Mouse (Mus musculus) v-Abl transformed pro-B cells (cell line): ENCODE results near the gene D1Ertd622e.
"Not testable (repeated sequence)": the region's sequence is repeated elsewhere in the genome, so short reads cannot be mapped to it uniquely, and the experiment has no call there.

Source experiments
- in situ Hi-C, 2 experiments: fragments of 400-800 bp; cut with MboI; formaldehyde crosslinking; loops; one replicate each; pipeline ENCODE4 v1.15.1; 2025; ENCODE audit not compliant: unreplicated experiment in 2 of 2

D1Ertd622e gene

DNA sequence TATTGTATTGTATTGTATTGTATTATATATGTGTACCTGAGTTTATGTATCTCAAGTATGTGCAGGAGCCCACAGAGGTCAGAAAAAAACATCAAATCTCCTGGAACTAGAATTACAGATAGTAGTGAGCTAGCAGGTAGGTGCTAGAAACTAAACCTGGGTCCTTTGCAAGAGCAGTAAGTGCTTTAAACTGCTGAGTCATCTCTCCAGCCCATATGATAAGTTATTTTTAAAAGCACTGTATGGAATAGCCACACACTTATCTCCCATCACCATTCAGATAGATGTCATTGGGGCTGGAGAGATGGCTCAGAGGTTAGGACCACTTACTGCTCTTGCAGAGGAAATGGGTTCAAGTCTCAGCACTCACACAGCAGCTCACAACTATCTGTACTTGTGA lies 76.8 kb downstream of the D1Ertd622e start:
- in situ Hi-C loops, result no loop called here

DNA sequence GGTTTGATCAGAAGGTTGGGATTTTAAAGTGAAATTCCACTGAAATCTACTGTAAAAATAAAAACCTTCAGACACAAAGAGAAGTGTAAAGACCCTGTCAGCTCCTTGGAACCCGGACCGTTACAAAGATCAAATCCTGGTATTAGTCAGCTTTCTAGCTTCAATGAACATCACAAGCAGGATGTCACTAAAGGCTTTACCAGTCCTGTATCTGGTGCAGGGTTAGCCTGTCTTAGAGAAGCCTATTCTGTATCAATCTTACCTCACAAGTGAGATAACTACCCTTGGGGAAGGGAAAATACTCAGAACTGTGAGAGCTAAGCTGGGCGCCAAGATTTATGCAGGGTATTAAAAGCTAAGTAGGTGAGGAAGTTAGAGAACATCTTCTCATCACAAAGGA lies 77.7 kb downstream of the D1Ertd622e start:
- in situ Hi-C loops, result no loop called here

DNA sequence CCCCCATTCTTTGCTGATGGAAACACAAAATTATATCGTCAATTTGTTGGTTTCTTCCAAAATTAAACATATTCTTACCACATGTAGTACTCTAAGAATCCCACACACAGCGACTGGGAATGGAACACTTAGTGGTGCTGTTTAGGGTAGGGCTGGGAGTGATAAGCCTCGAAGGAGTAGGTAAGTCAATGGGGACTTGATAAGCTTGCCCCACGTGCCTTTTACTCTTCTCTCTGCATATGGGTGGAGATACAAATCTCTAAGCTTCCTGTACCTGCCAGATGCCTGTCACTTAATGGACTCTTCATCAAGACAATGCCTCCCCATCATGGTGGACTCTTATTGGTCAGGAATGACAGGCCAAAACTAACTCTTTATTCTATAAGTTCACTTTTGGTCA lies 78.8 kb downstream of the D1Ertd622e start:
- in situ Hi-C loops, result no loop called here

DNA sequence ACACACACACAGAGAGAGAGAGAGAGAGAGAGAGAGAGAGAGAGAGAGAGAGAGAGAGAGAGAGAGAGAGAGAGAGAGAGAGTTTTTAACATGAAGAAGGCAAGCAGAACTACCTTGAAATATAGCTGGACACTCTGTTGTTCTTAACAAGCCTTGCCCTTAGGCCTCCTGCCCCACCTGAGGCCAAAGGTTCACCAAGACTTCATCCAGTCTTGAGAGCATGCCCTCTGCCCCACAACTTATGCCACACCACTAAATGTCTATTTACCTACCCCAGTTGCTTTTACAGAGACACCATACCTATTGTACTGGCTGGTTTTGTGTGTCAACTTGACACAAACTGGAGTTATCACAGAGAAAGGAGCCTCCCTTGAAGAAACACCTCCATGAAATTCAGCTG lies 81.2 kb downstream of the D1Ertd622e start:
- in situ Hi-C loops, result not testable (repeated sequence)

- in situ Hi-C loops, result no loop called here
Measured at GRCm38 (mm10) chr1:97580270-97580669, 81.6 kb downstream of the D1Ertd622e start.

DNA sequence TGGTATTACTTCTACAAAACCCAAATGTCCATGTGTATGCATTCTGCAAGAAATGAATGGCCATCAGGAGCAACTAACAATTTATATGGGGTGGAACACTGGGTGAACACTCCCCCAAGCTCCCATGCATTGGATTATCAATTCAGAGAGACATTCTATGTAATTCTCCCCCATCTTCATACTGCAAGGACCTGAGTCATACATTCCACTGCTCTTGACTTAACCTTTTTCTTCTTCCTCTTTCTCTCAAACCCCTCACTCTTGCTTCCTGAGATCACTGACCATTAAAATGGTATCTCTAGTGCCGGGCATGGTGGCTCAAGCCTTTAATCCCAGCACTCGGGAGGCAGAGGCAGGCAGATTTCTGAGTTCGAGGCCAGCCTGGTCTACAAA lies 83.9 kb downstream of the D1Ertd622e start:
- in situ Hi-C loops, result no loop called here

GRCm38 (mm10) chr1:97577062-97578024 lies 84.5 kb downstream of the D1Ertd622e start:
- in situ Hi-C loops, result no loop called here

DNA sequence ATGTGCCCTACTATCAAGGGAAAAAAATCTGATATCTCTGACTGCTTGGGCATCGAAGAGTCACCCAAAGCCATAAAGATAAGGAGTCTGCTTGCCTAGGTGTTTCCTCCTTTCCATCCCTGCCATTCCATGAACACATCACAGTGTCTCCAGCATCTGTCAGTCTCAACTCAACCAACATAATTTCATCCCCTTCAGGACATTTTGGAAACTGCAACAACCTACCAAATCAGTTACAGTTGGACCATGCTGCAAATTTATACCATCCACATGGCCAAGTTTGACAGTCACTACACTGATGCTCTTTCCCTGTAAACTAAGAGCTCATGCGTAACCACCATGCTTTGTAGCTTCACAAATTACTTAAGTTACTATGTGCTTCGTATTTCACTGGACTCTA lies 85.3 kb downstream of the D1Ertd622e start:
- in situ Hi-C loops, result no loop called here

GRCm38 (mm10) chr1:97570814-97571213 lies 91.1 kb downstream of the D1Ertd622e start:
- in situ Hi-C loops, result no loop called here

- in situ Hi-C loops, result no loop called here
Measured at GRCm38 (mm10) chr1:97567956-97568355, 93.9 kb downstream of the D1Ertd622e start.

DNA sequence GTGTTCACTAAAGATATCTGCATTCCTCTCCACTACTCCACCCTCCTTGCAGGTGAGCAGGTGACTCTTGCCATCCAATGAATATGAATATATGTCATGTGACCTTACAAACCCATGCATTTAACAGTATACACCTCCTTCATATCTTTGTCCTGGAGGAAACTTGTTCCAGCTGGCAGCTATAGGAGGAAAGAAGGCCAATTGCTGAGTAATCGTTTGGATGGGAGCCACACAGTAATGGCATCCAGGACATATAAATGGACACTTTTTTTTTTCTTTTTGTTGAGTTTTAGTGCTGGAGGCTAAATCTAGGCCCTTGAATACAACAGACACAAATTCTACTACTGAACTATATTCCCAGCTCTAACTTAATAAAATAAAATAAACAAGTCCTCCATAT lies 97.2 kb downstream of the D1Ertd622e start:
- in situ Hi-C loops, result no loop called here

DNA sequence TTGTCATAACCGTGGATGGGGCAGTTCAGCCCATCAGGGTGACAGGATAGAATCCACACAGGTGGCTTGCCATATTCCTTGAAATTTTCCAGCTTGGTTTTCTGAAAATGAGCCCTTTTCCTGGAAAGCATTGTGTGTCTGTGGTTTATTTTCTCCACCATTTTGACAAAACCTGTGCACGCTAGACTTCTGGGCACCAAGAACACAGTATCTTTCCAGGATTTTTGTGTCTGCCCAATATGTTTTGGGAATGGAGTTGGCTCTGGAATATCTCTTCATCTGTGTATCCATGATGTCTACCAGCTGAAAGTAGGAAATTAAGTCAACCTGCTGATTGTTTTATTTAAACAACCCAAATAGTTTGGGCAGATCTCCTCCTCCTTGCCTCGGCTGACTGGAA lies 99.0 kb downstream of the D1Ertd622e start:
- in situ Hi-C loops, result no loop called here
